Mouse (Mus musculus) embryo, embryonic 9.5 days (tissue): ENCODE measurements around the gene Olfr1272.
"Not testable (repeated sequence)": the region's sequence is repeated elsewhere in the genome, so short reads cannot be mapped to it uniquely, and the experiment has no call there.

Source experiments
- DNase-seq: peaks from one replicate; pipeline ENCODE4 v3.0.0-alpha.2; 2017; ENCODE audit errors: extremely low spot score

The Olfr1272 gene

GRCm38 (mm10) chr2:90292741-90293140 is at the start of gene Olfr1272:
TSS of gene Olfr1272 (minus strand) at chr2:90292841.
- no peak for DNase-seq

- not testable (repeated sequence) for DNase-seq
Observed at GRCm38 (mm10) chr2:90321900-90322299, 29.3 kb upstream of the Olfr1272 start, which contains the start of gene Gm13769. TSS of gene Gm13769 (plus strand) at chr2:90322200.

GRCm38 (mm10) chr2:90270932-90271331 is 21.7 kb downstream of the Olfr1272 start, which contains the start of gene Olfr1271:
TSS of gene Olfr1271 (minus strand) at chr2:90271032.
- DNase-seq, result no peak

- DNase-seq, result no peak
Observed at GRCm38 (mm10) chr2:90257492-90257891, 35.1 kb downstream of the Olfr1272 start, which contains the start of gene Olfr142. TSS of gene Olfr142 (minus strand) at chr2:90257592.
